Mouse (Mus musculus): ENCODE data around the gene Slc8a1. TPM values are rescaled to one million over a fixed set of nuclear protein-coding genes. Genes with fewer than 3 reads are reported as not detected.

The Slc8a1 gene
- total and polyA plus RNA-seq, 3 experiments = not detected

GRCm38 (mm10) chr17:81369036-81369435, 369.1 kb downstream of the Slc8a1 start:
- Histone ChIP-seq H3K9ac (ENCODE audit: insufficient read depth, low read depth) (no peak overlapping the region), H3K4me3 (replicated peaks in 1 of 3; ENCODE audit: low read depth in 2 of 3, low read length in 2 of 3, poor library complexity in 1 of 3) (no peak overlapping the region), H3K4me2 (ENCODE audit: insufficient read depth, low read depth, poor library complexity, severe bottlenecking) (no peak overlapping the region), H3K79me2 (replicated peaks; ENCODE audit: control insufficient read depth, extremely low read depth, insufficient read depth, poor library complexity, severe bottlenecking) (no peaks in the 10 kb centered on the region), H3K4me1 (ENCODE audit: control insufficient read depth in 1 of 2, insufficient read depth in 2 of 2) (no peaks in the 10 kb centered on the region), H3K9me3 (replicated peaks; ENCODE audit: low read length) (peaks cover 25% of the 10 kb centered on the region), H3K27ac (ENCODE audit: insufficient read depth, low read depth) (no peak overlapping the region), H3K36me3 (replicated peaks in 1 of 2; ENCODE audit: control insufficient read depth in 1 of 2, insufficient read depth in 1 of 2, low read length in 1 of 2) (no peaks in the 10 kb centered on the region), H3K27me3 (replicated peaks) (no peaks in the 10 kb centered on the region)
- no peak for DNase-seq (ENCODE audit: extremely low read depth)
- dilution Hi-C loops (cut with MboI; ENCODE audit: extremely low pct_ligation_motif_present, extremely low pct_unique_long_range_greater_than_20kb, low sequenced_read_pairs) (no loop called here), in situ Hi-C loops (cut with MboI; ENCODE audit: low pct_ligation_motif_present, low pct_unique_long_range_greater_than_20kb, low sequenced_read_pairs) (no loop called here)
- no peak for TF ChIP-seq JUND (conservative IDR thresholded peaks at IDR 0.05; ENCODE audit: low read depth, low read length)
- TF ChIP-seq SMC3 (IDR thresholded peaks at IDR 0.05; ENCODE audit: low read depth, low read length) = no peak
- no peak for TF ChIP-seq MXI1 (IDR thresholded peaks at IDR 0.05; ENCODE audit: low read depth, low read length)
- no peak for TF ChIP-seq ELF1 (IDR thresholded peaks at IDR 0.05; ENCODE audit: low read depth, low read length)
- TF ChIP-seq ETS1 (conservative IDR thresholded peaks at IDR 0.05; ENCODE audit: low read depth, low read length) = no peak
- no peak for TF ChIP-seq TCF12 (IDR thresholded peaks at IDR 0.05; ENCODE audit: low read depth, low read length)
- TF ChIP-seq MAZ (IDR thresholded peaks at IDR 0.05; ENCODE audit: low read depth, low read length) = no peak
- no peak for TF ChIP-seq POLR2AphosphoS2 (IDR thresholded peaks at IDR 0.05; ENCODE audit: low read depth, low read length)
- TF ChIP-seq ZC3H11A (IDR thresholded peaks at IDR 0.05; ENCODE audit: low read depth, low read length) = no peak
- TF ChIP-seq NRF1 (IDR thresholded peaks at IDR 0.05; ENCODE audit: low read depth, low read length) = no peak
- no peak for TF ChIP-seq PAX5 (IDR thresholded peaks at IDR 0.05; ENCODE audit: low read length)
- TF ChIP-seq BHLHE40 (IDR thresholded peaks at IDR 0.05; ENCODE audit: low read depth, low read length) = no peak

- no peaks in the 10 kb centered on the region for H3K36me3 ChIP-seq (replicated peaks in 1 of 2; ENCODE audit: control insufficient read depth in 1 of 2, insufficient read depth in 1 of 2, low read length in 1 of 2)
- H3K4me3 ChIP-seq (replicated peaks in 1 of 3; ENCODE audit: low read depth in 2 of 3, low read length in 2 of 3, poor library complexity in 1 of 3) = no peak overlapping the region
- dilution Hi-C loops (cut with MboI; ENCODE audit: extremely low pct_ligation_motif_present, extremely low pct_unique_long_range_greater_than_20kb, low sequenced_read_pairs) (no loop called here), in situ Hi-C loops (cut with MboI; ENCODE audit: low pct_ligation_motif_present, low pct_unique_long_range_greater_than_20kb, low sequenced_read_pairs) (no loop called here)
- H3K4me2 ChIP-seq (ENCODE audit: insufficient read depth, low read depth, poor library complexity, severe bottlenecking) = no peak overlapping the region
- H3K9ac ChIP-seq (ENCODE audit: insufficient read depth, low read depth) = no peak overlapping the region
- H3K27me3 ChIP-seq (replicated peaks) = no peaks in the 10 kb centered on the region
- no peak overlapping the region for H3K27ac ChIP-seq (ENCODE audit: insufficient read depth, low read depth)
- no peak for DNase-seq (ENCODE audit: extremely low read depth)
- no peaks in the 10 kb centered on the region for H3K79me2 ChIP-seq (replicated peaks; ENCODE audit: control insufficient read depth, extremely low read depth, insufficient read depth, poor library complexity, severe bottlenecking)
- H3K4me1 ChIP-seq (ENCODE audit: control insufficient read depth in 1 of 2, insufficient read depth in 2 of 2) = no peaks in the 10 kb centered on the region
- TF ChIP-seq MAFK (IDR thresholded peaks at IDR 0.05; ENCODE audit: insufficient replicate concordance, low read length) = no peak
- no peak for TF ChIP-seq MEF2A (IDR thresholded peaks at IDR 0.05; ENCODE audit: borderline replicate concordance, low read depth, low read length)
- TF ChIP-seq CTCF (conservative IDR thresholded peaks at IDR 0.05 in 1 of 2, IDR thresholded peaks at IDR 0.05 in 1 of 2; ENCODE audit: low read depth in 2 of 2, low read length in 2 of 2) = no peak
- peaks cover 27% of the 10 kb centered on the region for H3K9me3 ChIP-seq (replicated peaks; ENCODE audit: low read length)
Observed at GRCm38 (mm10) chr17:81368503-81368902, 369.7 kb downstream of the Slc8a1 start.

- in situ Hi-C loops (cut with MboI; ENCODE audit: low pct_ligation_motif_present, low pct_unique_long_range_greater_than_20kb, low sequenced_read_pairs) = no loop called here
- H3K9ac ChIP-seq (ENCODE audit: insufficient read depth, low read depth) = no peak overlapping the region
- H3K9me3 ChIP-seq (replicated peaks; ENCODE audit: low read length) = peaks cover 39% of the 10 kb centered on the region
- H3K79me2 ChIP-seq (replicated peaks; ENCODE audit: control insufficient read depth, extremely low read depth, insufficient read depth, poor library complexity, severe bottlenecking) = no peaks in the 10 kb centered on the region
- no peaks in the 10 kb centered on the region for H3K36me3 ChIP-seq (replicated peaks in 1 of 2; ENCODE audit: control insufficient read depth in 1 of 2, insufficient read depth in 1 of 2, low read length in 1 of 2)
- no peaks in the 10 kb centered on the region for H3K27me3 ChIP-seq (replicated peaks)
- dilution Hi-C loops (cut with MboI; ENCODE audit: extremely low pct_ligation_motif_present, extremely low pct_unique_long_range_greater_than_20kb, low sequenced_read_pairs) = no loop called here
- no peak overlapping the region for H3K27ac ChIP-seq (ENCODE audit: insufficient read depth, low read depth)
- no peak overlapping the region for H3K4me2 ChIP-seq (ENCODE audit: insufficient read depth, low read depth, poor library complexity, severe bottlenecking)
- no peak for DNase-seq (ENCODE audit: extremely low read depth)
- no peak for TF ChIP-seq JUN (IDR thresholded peaks at IDR 0.05; ENCODE audit: insufficient read depth, low read depth, low read length)
- no peak for TF ChIP-seq SIN3A (IDR thresholded peaks at IDR 0.05; ENCODE audit: low read length)
- no peak for TF ChIP-seq GABPA (IDR thresholded peaks at IDR 0.05; ENCODE audit: insufficient replicate concordance, low read depth, low read length)
- TF ChIP-seq POLR2A (IDR thresholded peaks at IDR 0.05; ENCODE audit: low read depth, low read length) = no peak
- no peak for TF ChIP-seq TBP (conservative IDR thresholded peaks at IDR 0.05; ENCODE audit: low read depth, low read length)
- no peak for TF ChIP-seq SMC3 (IDR thresholded peaks at IDR 0.05; ENCODE audit: low read depth, low read length)
- no peak for TF ChIP-seq MEF2A (IDR thresholded peaks at IDR 0.05; ENCODE audit: borderline replicate concordance, low read depth, low read length)
- no peak for TF ChIP-seq MAZ (IDR thresholded peaks at IDR 0.05; ENCODE audit: low read depth, low read length)
- no peak for TF ChIP-seq PAX5 (IDR thresholded peaks at IDR 0.05; ENCODE audit: low read length)
- TF ChIP-seq BHLHE40 (IDR thresholded peaks at IDR 0.05; ENCODE audit: low read depth, low read length) = no peak
- no peak for TF ChIP-seq RAD21 (IDR thresholded peaks at IDR 0.05; ENCODE audit: low read depth, low read length)
- TF ChIP-seq NRF1 (IDR thresholded peaks at IDR 0.05; ENCODE audit: low read depth, low read length) = no peak
- no peak for TF ChIP-seq NELFE (IDR thresholded peaks at IDR 0.05; ENCODE audit: low read depth, low read length)
- TF ChIP-seq ZMIZ1 (IDR thresholded peaks at IDR 0.05; ENCODE audit: low read depth, low read length) = no peak
- no peaks in the 10 kb centered on the region for H3K4me1 ChIP-seq (ENCODE audit: control insufficient read depth in 1 of 2, insufficient read depth in 2 of 2)
- no peak overlapping the region for H3K4me3 ChIP-seq (replicated peaks in 1 of 3; ENCODE audit: low read depth in 2 of 3, low read length in 2 of 3, poor library complexity in 1 of 3)
Observed at GRCm38 (mm10) chr17:81363368-81363767, 374.8 kb downstream of the Slc8a1 start.
